Comparison of ENCODE assay signal across 15 mouse cellular contexts in genomic region chr10:82632496-82633280, GRCm38 (mm10).
"Had no signal": no experiment of that assay in that cellular context is flagged by ENCODE, and none has a peak within 500 bp of the region (broad histone marks: within the 10 kb centered on the region; RNA-seq: fewer than 3 reads in every experiment).

No protein-coding gene starts in this region.

- DNase-seq: kidney, adult 8-10 months; kidney, postnatal 4 days; lung, embryonic 14.5 days; lung, postnatal 10 days; lung, postnatal 4 days; right cerebral cortex, adult 18-20 months; right cerebral cortex, postnatal 25 days; thymus, adult 18-20 months; thymus, postnatal 14 days had no signal

- H3K9ac ChIP-seq: liver, embryonic 15.5 days; lung, embryonic 14.5 days; midbrain, embryonic 12.5 days had no signal

- H3K27me3 ChIP-seq: liver, embryonic 15.5 days; midbrain, embryonic 12.5 days had no signal

- H3K4me3 ChIP-seq: layer of hippocampus, adult 2 months; limb, embryonic 10.5 days; liver, embryonic 15.5 days; midbrain, embryonic 12.5 days had no signal

- H3K27ac ChIP-seq: kidney, postnatal 0 days; layer of hippocampus, adult 2 months; limb, embryonic 10.5 days; liver, embryonic 15.5 days; midbrain, embryonic 12.5 days had no signal

- ATAC-seq: midbrain, embryonic 16.5 days had no signal
